Mouse (Mus musculus) liver, embryonic 11.5 days (tissue): ENCODE results near the gene Vsig1. TPM values are rescaled to one million over a fixed set of nuclear protein-coding genes. Genes with fewer than 3 reads are reported as not detected.

Source experiments
- ATAC-seq: fragments of 200-750 bp; cut with Nextera tagmentation; replicated peaks from 2 replicates; pipeline ENCODE4 v1.8.0; 2017; ENCODE audit warnings: moderate number of reproducible peaks, mild to moderate bottlenecking, moderate TSS enrichment, moderate library complexity; ENCODE audit not compliant: low FRiP score
- DNase-seq: peaks from one replicate; pipeline ENCODE4 v3.0.0-alpha.2; 2017; ENCODE audit warnings: low spot score
- H3K27ac ChIP-seq: fragments of 300-500 bp; sonication (generic); 2 replicates; pipeline ENCODE4 v1.5.1; 2014; ENCODE audit warnings: mild to moderate bottlenecking, low read depth, low read length, control low read depth
- H3K27me3 ChIP-seq: fragments of 300-500 bp; sonication (generic); replicated peaks from 2 replicates; pipeline ENCODE4 v1.6.1; 2014; ENCODE audit warnings: low read length, mixed read lengths; ENCODE audit not compliant: control insufficient read depth, insufficient read depth
- H3K36me3 ChIP-seq: fragments of 300-500 bp; sonication (generic); 2 replicates; pipeline ENCODE4 v1.6.1; 2014; ENCODE audit warnings: mild to moderate bottlenecking, low read length, moderate library complexity, mixed read lengths; ENCODE audit not compliant: control insufficient read depth, insufficient read depth
- H3K4me1 ChIP-seq: fragments of 300-500 bp; sonication (generic); replicated peaks from 2 replicates; pipeline ENCODE4 v1.6.1; 2014; ENCODE audit warnings: low read length, mixed read lengths; ENCODE audit not compliant: control insufficient read depth, insufficient read depth
- H3K4me2 ChIP-seq: fragments of 300-500 bp; sonication (generic); 2 replicates; pipeline ENCODE4 v1.6.1; 2014; ENCODE audit warnings: mild to moderate bottlenecking, control low read depth, moderate library complexity
- H3K4me3 ChIP-seq: fragments of 300-500 bp; sonication (generic); 2 replicates; pipeline ENCODE4 v1.5.1; 2014; ENCODE audit warnings: low read depth, low read length, control low read depth
- H3K9ac ChIP-seq: fragments of 300-500 bp; sonication (generic); 2 replicates; pipeline ENCODE4 v1.6.1; 2014; ENCODE audit warnings: low read depth, low read length, control low read depth
- H3K9me3 ChIP-seq: fragments of 300-500 bp; sonication (generic); 2 replicates; pipeline ENCODE4 v1.6.1; 2016; ENCODE audit warnings: low read length, inconsistent platforms, mixed read lengths; ENCODE audit not compliant: control insufficient read depth
- WGBS: fragments of 180-500 bp; shearing (Covaris S2); extraction: QIAGEN DNeasy Blood & Tissue Kit; methylation state at CpG from one replicate; pipeline ENCODE4 v1.1.7; 2014; 5-methylcytosine and 5-hydroxymethylcytosine counted together
- polyA plus RNA-seq: library from polyadenylated mRNA; unstranded; fragments of >200 nt; fragmentation: Nextera tagmentation; extraction: Ambion mirVana; gene quantifications from 2 replicates; pipeline ENCODE4 v1.2.1, GENCODE M21; 2014

Gene Vsig1
- polyA plus RNA-seq, 1 experiment from 2014 or later, result 0.64 TPM

DNA sequence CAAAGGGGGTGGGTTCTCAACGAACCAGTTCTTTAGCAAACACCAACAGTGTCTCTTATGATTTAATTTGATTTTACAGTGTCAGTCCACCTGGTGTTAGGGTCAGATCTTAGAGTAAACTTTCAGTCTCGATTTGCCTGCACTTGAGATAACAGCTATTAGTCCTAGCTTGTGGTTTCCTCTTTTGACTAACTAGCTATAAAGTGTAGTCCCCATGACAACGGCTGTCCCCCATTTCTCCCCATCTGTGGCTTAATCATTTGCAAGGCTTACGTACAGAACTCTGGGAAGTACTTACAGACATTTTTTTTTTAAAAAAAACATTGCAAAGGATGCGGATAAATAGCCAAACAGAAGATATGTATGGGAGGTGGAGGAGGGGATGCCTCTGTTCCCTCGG, 77.4 kb downstream of the Vsig1 start:
- H3K4me1 ChIP-seq, result no peaks in the 10 kb centered on the region
- 55% methylated on average over 6 of the region's 6 CpGs for WGBS
- no peak overlapping the region for H3K27ac ChIP-seq
- ATAC-seq, result no peak
- DNase-seq, result no peak
- no peak overlapping the region for H3K4me2 ChIP-seq
- H3K9ac ChIP-seq, result no peak overlapping the region
- H3K4me3 ChIP-seq, result no peak overlapping the region
- no peaks in the 10 kb centered on the region for H3K36me3 ChIP-seq
- peaks cover 16% of the 10 kb centered on the region for H3K27me3 ChIP-seq
- H3K9me3 ChIP-seq, result no peaks in the 10 kb centered on the region

- Histone ChIP-seq H3K4me1 (no peaks in the 10 kb centered on the region), H3K27me3 (peaks cover 13% of the 10 kb centered on the region), H3K4me3 (no peak overlapping the region), H3K9me3 (no peaks in the 10 kb centered on the region), H3K36me3 (no peaks in the 10 kb centered on the region), H3K9ac (no peak overlapping the region), H3K27ac (no peak overlapping the region), H3K4me2 (no peak overlapping the region)
- no peak for DNase-seq
- no peak for ATAC-seq
- 88% methylated on average over 2 of the region's 2 CpGs for WGBS
Observed at GRCm38 (mm10) chrX:140985256-140985655, 77.8 kb downstream of the Vsig1 start.

Other genes with a start within 250 kb of the Vsig1 start
- 0.87 and 1.4 TPM in 2 replicates for gene Mid2, start 243.0 kb upstream of the Vsig1 start, polyA plus RNA-seq
- not detected in 2 replicates for gene Tex13b, start 94.2 kb upstream of the Vsig1 start, polyA plus RNA-seq
- 50.3 and 53.6 TPM in 2 replicates for gene Psmd10, start 49.1 kb downstream of the Vsig1 start, polyA plus RNA-seq
- gene Atg4a, start 49.3 kb downstream of the Vsig1 start, polyA plus RNA-seq, result 19.6 and 20.6 TPM in 2 replicates